Mouse (Mus musculus): ENCODE results near the gene Olfr1396. TPM values are rescaled to one million over a fixed set of nuclear protein-coding genes. Genes with fewer than 3 reads are reported as not detected.
A peak's percentile ranks its signal among the peaks of the same experiment; 100 is the strongest.

Olfr1396 gene
- polyA plus RNA-seq, 1 experiment, result not detected

- Histone ChIP-seq H3K4me3 (ENCODE audit: insufficient read depth, low read depth, low read length) (no peak overlapping the region), H3K4me1 (ENCODE audit: control insufficient read depth, insufficient read depth, insufficient read length, low read length) (peaks cover 2% of the 10 kb centered on the region), H3K27ac (replicated peaks; ENCODE audit: low read depth, low read length) (no peak overlapping the region)
Measured at GRCm38 (mm10) chr11:49100409-49100808, 14.3 kb downstream of the Olfr1396 start.

DNA sequence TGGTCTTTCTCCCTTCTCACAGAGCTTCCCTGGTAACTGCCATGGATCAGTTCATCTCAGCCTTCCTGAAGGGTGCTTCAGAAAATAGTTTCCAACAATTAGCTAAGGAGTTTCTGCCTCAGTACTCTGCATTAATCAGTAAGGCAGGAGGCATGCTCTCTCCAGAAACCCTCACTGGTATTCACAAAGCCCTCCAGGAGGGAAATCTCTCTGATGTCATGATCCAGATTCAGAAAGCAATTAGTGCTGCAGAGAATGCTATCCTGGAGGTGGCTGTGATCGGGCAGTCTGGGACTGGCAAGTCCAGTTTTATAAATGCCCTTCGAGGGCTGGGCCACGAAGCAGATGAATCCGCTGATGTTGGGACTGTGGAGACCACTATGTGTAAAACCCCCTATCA is 19.3 kb downstream of the Olfr1396 start:
- H3K27ac ChIP-seq (replicated peaks; ENCODE audit: low read depth, low read length), result no peak overlapping the region
- H3K4me1 ChIP-seq (ENCODE audit: control insufficient read depth, insufficient read depth, insufficient read length, low read length), result no peaks in the 10 kb centered on the region; the same call in 1 of the 2 replicates
- no peak overlapping the region for H3K4me3 ChIP-seq (ENCODE audit: insufficient read depth, low read depth, low read length)

DNA sequence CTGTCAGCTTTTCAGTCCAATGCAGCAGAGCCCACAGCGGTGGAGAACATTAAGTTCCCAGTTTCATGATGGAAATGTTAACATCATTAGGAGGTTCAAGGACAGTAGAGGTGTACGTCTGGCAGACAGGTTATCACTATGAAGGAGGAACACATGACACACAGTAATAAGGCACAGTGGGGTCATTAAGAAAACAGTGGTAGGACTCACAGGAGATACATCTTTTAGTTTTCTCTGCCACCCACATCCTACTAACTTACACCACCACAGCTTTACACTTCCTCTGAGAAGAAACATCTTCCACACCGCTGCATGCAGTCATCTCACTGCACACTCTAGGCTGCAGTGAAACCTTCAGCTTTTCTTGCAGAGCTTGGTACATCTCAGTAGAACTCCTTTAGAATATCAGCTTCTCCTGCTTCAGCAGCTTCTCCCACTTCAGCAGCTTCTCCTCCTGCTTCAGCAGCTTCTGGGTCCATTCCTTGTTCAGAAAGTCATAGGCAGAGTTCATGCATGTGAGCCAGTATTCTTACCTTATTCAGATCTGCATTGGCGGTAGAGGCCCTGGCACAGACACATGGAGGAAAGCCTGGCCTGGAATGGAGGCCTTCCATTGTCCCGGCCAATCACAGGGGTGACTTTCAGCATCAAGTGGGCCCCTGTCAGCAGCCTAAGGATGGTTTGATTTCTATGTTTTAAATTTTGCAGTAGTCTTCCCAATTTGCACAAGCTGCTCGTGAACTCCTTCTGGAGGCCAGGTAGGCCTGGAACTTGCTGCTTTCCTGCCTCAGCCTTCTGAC is 20.6 kb downstream of the Olfr1396 start:
- H3K4me3 ChIP-seq (ENCODE audit: insufficient read depth, low read depth, low read length), result no peak overlapping the region
- peak overlapping the region; percentile 45; the same call in 1 of the 2 replicates for H3K27ac ChIP-seq (replicated peaks; ENCODE audit: low read depth, low read length)
- H3K4me1 ChIP-seq (ENCODE audit: control insufficient read depth, insufficient read depth, insufficient read length, low read length), result no peaks in the 10 kb centered on the region; the same call in none of the 2 replicates

DNA sequence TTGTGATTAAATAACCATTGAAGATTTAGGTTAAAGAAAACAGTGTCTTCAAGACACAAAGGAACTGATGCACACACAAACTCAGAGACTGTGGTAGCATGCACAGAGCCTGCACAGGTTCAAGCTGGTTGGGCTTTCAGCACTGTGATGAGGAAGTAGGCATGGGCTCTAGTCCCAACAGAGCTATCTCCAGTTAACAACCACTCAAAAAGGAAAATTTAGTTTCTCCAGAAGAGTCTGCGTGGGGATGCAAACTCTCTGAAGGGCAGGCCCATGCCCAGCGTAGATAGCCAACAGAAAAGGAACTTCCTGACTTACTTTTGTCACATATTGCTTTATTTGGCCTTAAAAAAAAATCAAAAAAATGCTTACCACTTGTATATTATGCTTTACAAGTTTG is 21.9 kb downstream of the Olfr1396 start:
- Histone ChIP-seq H3K4me1 (ENCODE audit: control insufficient read depth, insufficient read depth, insufficient read length, low read length) (peaks cover 6% of the 10 kb centered on the region), H3K4me3 (ENCODE audit: insufficient read depth, low read depth, low read length) (no peak overlapping the region), H3K27ac (replicated peaks; ENCODE audit: low read depth, low read length) (no peak overlapping the region)

DNA sequence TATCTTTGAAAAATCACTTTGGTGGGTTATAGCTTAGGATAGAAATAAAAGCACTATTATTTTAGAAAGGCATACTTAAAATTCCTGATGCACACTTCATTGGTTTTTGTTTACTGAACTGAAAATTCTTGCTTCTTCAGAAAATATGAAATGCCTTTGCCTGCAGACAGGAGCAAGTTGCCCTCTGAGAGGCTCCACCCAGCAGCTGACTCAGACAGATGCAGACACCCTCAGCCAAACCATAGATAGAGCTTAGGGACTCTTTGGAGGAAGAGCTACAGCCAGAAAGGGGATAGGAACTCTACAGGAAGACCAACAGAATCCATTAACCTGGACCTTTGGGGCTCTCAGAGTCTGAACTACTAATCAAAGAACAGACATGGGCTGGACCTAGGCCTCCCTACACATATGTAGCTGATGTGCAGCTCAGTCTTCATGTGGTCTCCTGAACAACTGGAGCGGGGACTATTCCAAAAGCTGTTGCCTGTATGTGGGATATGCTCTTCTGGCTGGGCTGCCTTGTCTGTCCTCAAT is 22.6 kb downstream of the Olfr1396 start:
- Histone ChIP-seq H3K27ac (replicated peaks; ENCODE audit: low read depth, low read length) (no peak overlapping the region), H3K4me1 (ENCODE audit: control insufficient read depth, insufficient read depth, insufficient read length, low read length) (peaks cover 7% of the 10 kb centered on the region), H3K4me3 (ENCODE audit: insufficient read depth, low read depth, low read length) (no peak overlapping the region)

DNA sequence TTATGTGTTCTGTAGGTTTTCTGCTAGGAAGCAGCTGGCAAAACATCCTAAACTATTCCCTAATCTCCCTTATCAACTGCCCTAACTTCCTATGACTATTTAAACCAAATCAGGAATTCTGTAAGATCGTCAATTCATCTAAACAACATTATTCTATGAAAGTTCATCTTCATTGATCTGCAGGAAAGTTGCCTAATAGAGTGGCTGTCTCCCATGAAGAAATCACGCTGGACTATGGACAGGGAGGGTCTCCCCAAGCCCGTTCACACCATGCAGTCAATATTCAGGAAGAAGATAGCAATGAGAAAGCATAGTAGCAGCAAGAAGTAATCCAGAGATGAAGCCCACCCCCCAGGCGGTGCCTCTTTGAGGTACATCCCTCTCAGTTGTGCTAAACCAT is 23.5 kb downstream of the Olfr1396 start:
- 0 out of 2 replicates have a peak overlapping the region, but pooled peaks have one; percentile 20 for H3K27ac ChIP-seq (replicated peaks; ENCODE audit: low read depth, low read length)
- H3K4me3 ChIP-seq (ENCODE audit: insufficient read depth, low read depth, low read length), result no peak overlapping the region
- peaks cover 13% of the 10 kb centered on the region for H3K4me1 ChIP-seq (ENCODE audit: control insufficient read depth, insufficient read depth, insufficient read length, low read length)

GRCm38 (mm10) chr11:49090551-49090950 is 24.1 kb downstream of the Olfr1396 start:
- Histone ChIP-seq H3K27ac (replicated peaks; ENCODE audit: low read depth, low read length) (no peak overlapping the region), H3K4me3 (ENCODE audit: insufficient read depth, low read depth, low read length) (no peak overlapping the region), H3K4me1 (ENCODE audit: control insufficient read depth, insufficient read depth, insufficient read length, low read length) (peaks cover 13% of the 10 kb centered on the region)

DNA sequence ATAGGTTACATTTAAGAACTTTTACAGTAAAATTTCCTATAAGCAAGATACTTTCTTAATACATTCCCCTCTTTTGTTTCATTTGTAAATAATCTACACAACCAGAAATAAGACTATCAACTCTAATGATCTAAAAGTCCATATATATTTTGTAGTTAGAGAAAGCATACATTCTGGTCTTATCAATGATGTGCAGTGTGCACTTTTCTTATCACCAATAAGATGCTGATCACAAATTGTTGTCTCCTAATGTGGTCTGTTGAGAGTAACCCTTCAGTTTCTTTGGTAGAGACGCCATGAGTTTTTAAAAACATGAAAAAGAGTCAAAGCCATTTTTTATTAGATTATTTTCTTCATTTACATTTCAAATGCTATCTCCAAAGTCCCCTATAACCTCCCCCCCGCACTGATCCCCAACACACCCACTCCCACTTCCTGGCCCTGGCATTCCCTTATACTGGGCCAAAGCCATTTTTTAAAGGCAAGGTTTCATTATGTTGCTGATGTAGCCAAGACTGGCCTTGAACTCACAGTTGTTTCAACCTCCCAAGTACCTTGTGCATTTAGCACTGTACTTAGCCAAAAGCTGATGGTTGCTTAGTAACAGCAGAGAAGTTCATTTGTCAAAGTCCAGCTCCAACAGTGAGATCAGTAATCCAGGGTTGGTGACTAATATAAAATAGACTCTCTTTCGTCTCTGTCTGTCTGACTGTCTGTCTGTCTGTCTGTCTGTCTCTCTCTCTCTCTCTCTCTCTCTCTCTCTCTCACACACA is 24.8 kb downstream of the Olfr1396 start:
- no peak overlapping the region for H3K4me3 ChIP-seq (ENCODE audit: insufficient read depth, low read depth, low read length)
- H3K27ac ChIP-seq (replicated peaks; ENCODE audit: low read depth, low read length), result no peak overlapping the region
- peaks cover 13% of the 10 kb centered on the region for H3K4me1 ChIP-seq (ENCODE audit: control insufficient read depth, insufficient read depth, insufficient read length, low read length)

DNA sequence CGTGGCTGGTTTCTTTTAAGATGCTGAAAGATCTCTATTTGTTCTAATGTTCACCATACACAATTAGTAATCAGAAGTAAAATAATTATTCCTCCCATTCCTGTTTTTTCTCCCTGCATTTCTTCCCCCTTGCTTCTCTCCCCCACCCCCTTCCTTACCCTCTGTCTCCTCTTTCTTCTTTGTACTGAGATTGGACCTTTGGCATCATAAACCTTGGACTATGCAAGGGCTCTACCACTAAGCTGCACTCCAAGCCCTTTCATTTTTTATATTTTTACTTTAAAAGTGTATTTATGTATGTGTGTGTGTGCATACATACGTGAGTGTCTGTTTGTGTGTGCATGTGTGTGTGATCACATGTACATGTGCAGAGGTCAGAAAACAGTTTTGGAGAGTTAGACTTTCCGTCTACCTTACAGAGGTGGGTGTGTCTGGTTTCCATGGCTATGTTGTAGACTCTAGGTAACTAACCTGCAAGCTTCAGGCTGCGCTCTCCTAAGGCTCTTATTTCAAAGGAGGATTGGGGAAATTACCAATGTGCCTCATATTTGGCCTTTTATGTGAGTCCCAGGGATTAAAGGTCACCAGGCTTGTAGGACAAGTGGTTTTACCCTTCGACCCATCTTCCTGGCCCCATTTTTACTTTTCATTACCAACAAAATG is 25.6 kb downstream of the Olfr1396 start:
- Histone ChIP-seq H3K27ac (replicated peaks; ENCODE audit: low read depth, low read length) (no peak overlapping the region), H3K4me3 (ENCODE audit: insufficient read depth, low read depth, low read length) (no peak overlapping the region), H3K4me1 (ENCODE audit: control insufficient read depth, insufficient read depth, insufficient read length, low read length) (peaks cover 15% of the 10 kb centered on the region)

DNA sequence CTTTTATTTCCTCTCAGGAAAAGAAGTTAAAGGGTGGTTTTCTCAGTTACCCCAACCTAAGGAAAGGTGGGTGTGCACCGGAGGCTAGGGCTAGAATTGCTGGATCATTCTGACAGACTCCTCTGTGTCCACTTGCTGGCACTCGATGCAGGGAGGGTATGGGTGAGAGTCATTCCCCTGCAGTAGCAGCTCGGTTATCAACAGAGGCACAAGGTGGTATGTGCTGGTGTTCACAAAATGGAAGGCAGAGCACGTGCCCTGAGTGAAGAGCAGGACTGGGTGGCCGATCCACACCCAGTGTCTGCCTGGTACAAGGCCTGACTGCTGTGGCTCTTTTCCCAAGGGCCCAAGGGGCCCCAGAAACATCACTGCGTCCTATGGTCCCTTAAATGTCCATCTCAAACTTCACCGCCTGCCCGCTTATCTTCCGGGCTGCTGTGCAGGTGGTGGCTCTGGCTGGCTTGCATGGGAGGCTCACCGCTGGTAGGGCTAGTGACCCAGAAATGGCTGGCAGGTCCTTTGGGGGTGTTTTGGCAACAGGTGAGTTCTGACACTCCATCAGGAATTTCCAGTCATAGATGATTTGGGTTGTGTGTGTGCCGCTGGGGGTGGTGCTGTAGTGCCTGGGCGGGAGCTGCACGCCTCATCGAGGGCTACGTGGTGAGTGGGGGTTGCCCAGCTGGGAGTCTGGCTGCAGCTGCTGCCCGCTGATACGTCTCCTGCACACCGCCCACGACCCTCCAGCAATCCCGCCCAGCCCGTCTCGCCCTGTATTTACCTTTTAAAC is 26.7 kb downstream of the Olfr1396 start:
- Histone ChIP-seq H3K4me1 (ENCODE audit: control insufficient read depth, insufficient read depth, insufficient read length, low read length) (peaks cover 22% of the 10 kb centered on the region), H3K27ac (replicated peaks; ENCODE audit: low read depth, low read length) (peak overlapping the region; percentile 31)

GRCm38 (mm10) chr11:49086858-49087361 is 27.8 kb downstream of the Olfr1396 start:
- H3K27ac ChIP-seq (replicated peaks; ENCODE audit: low read depth, low read length), result peak overlapping the region; percentile 89
- H3K4me3 ChIP-seq (ENCODE audit: insufficient read depth, low read depth, low read length), result peak overlapping the region; percentile 67
- peaks cover 24% of the 10 kb centered on the region for H3K4me1 ChIP-seq (ENCODE audit: control insufficient read depth, insufficient read depth, insufficient read length, low read length)

More for the DNA sequence above, 26.7 kb downstream of the Olfr1396 start:
- H3K4me3 ChIP-seq (ENCODE audit: insufficient read depth, low read depth, low read length), result peak overlapping the region; percentile 27

DNA sequence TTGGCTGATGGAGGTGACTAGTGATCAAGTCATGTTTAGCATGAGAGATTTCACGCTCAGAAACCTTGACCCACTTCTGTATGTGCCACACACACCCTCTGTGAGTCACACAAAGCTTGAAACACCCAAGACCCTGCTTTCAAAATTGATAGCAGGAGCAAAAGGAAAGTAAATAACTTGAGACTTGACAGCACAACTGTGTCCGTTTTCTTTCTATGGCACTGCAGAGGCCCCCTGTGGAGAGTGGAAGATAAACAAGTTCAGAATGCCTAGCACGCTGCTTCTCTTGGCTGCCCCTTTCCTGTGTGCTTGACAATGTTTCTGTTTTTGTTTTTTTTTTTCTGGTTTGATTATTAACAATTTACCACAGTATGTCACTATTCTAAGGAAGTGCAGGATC is 29.8 kb downstream of the Olfr1396 start:
- peaks cover 28% of the 10 kb centered on the region for H3K4me1 ChIP-seq (ENCODE audit: control insufficient read depth, insufficient read depth, insufficient read length, low read length)
- H3K27ac ChIP-seq (replicated peaks; ENCODE audit: low read depth, low read length), result peak overlapping the region; percentile 75
- no peak overlapping the region for H3K4me3 ChIP-seq (ENCODE audit: insufficient read depth, low read depth, low read length)

- peaks cover 28% of the 10 kb centered on the region for H3K4me1 ChIP-seq (ENCODE audit: control insufficient read depth, insufficient read depth, insufficient read length, low read length)
- peak overlapping the region; percentile 75 for H3K27ac ChIP-seq (replicated peaks; ENCODE audit: low read depth, low read length)
Measured at GRCm38 (mm10) chr11:49084385-49084784, 30.3 kb downstream of the Olfr1396 start.

DNA sequence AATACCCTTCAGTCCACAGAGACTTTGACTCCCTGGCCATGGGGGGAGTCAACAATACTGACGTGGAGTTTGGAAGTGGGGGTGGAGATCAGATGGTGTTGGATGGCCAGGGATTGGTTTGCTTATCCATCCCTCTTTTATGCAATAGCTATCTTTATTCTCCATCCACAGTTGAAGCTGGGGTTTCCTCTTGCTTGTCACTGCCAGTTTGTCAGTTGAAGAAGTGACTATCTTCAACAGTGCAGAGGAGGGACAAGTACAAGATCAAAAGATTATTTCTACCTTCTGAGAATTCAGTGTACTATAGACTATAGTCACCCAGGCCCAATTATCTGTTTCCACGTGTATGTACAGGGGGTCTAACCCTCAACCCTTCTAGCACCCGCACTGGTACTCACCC is 30.9 kb downstream of the Olfr1396 start:
- Histone ChIP-seq H3K27ac (replicated peaks; ENCODE audit: low read depth, low read length) (peak overlapping the region; percentile 58), H3K4me1 (ENCODE audit: control insufficient read depth, insufficient read depth, insufficient read length, low read length) (peaks cover 28% of the 10 kb centered on the region), H3K4me3 (ENCODE audit: insufficient read depth, low read depth, low read length) (no peak overlapping the region)

More at GRCm38 (mm10) chr11:49084385-49084784, 30.3 kb downstream of the Olfr1396 start:
- H3K4me3 ChIP-seq (ENCODE audit: insufficient read depth, low read depth, low read length), result no peak overlapping the region
